In the genomic region with DNA sequence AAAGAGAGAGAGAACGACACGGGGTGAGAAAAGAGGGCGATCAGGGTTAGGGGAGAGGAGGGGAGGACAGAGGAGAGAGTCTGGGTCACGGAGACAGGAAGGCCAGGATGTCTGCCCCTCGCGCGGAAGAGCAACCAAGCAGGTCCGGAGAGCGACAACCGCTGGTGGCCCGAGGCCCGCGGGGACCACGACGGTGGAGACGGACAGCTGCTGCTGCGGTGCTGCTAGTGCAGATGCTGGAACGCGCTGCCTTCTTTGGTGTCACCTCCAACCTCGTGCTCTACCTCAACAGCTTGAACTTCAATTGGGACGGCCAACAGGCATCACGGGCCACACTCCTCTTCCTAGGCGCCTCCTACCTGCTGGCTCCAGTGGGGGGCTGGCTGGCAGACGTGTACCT, we compare ENCODE assay signal across 11 mouse cellular contexts. TPM values are rescaled to one million over a fixed set of nuclear protein-coding genes. Genes with fewer than 3 reads are reported as not detected.
DNase-seq lines count a peak whose midpoint lies in the region; ATAC-seq and TF ChIP-seq lines count a peak whose summit lies in the region.
"Had no signal": no experiment of that assay in that cellular context is flagged by ENCODE, and none has a peak within 500 bp of the region (broad histone marks: within the 10 kb centered on the region; RNA-seq: fewer than 3 reads in every experiment).

No protein-coding gene starts in this region.

- H3K4me1 ChIP-seq in kidney, embryonic 14.5 days (ENCODE audit: control insufficient read depth, insufficient read depth, low read length), result peaks cover 4% of the 10 kb centered on the region; the same call in 1 of the 2 replicates
- H3K4me1 ChIP-seq in CH12.LX (ENCODE audit: control insufficient read depth in 1 of 2, insufficient read depth in 2 of 2), result peaks cover 17 to 56% of the 10 kb centered on the region in 2 experiments
- H3K4me1 ChIP-seq in liver, embryonic 16.5 days (ENCODE audit: control insufficient read depth, low read depth, low read length), result no peaks in the 10 kb centered on the region
- H3K4me1 ChIP-seq: forebrain, embryonic 15.5 days had no signal

- dilution Hi-C loops in CH12.LX (cut with MboI; ENCODE audit: extremely low pct_ligation_motif_present, extremely low pct_unique_long_range_greater_than_20kb, low sequenced_read_pairs), result no loop called here

- no peak overlapping the region for H3K27ac ChIP-seq in kidney, embryonic 14.5 days (ENCODE audit: low read depth, low read length)
- peak overlapping the region; percentile 97 for H3K27ac ChIP-seq in CH12.LX (ENCODE audit: insufficient read depth, low read depth)
- H3K27ac ChIP-seq in liver, embryonic 16.5 days (ENCODE audit: low read length), result no peak overlapping the region
- H3K27ac ChIP-seq: forebrain, embryonic 15.5 days had no signal

- no peak overlapping the region for H3K9ac ChIP-seq in kidney, embryonic 14.5 days (ENCODE audit: low read depth, low read length)
- peak overlapping the region; percentile 74 for H3K9ac ChIP-seq in CH12.LX (ENCODE audit: insufficient read depth, low read depth)
- no peak overlapping the region for H3K9ac ChIP-seq in liver, embryonic 16.5 days (ENCODE audit: low read depth, low read length)
- H3K9ac ChIP-seq: forebrain, embryonic 15.5 days had no signal

- no peaks in the 10 kb centered on the region for H3K9me3 ChIP-seq in kidney, embryonic 14.5 days (ENCODE audit: control insufficient read depth, low read length)
- H3K9me3 ChIP-seq in CH12.LX (replicated peaks; ENCODE audit: low read length), result no peaks in the 10 kb centered on the region
- no peaks in the 10 kb centered on the region for H3K9me3 ChIP-seq in liver, embryonic 16.5 days (replicated peaks; ENCODE audit: control insufficient read depth, low read length)
- H3K9me3 ChIP-seq: forebrain, embryonic 15.5 days had no signal

- TF ChIP-seq CTCF in CH12.LX (conservative IDR thresholded peaks at IDR 0.05 in 1 of 2, IDR thresholded peaks at IDR 0.05 in 1 of 2; ENCODE audit: low read depth in 2 of 2, low read length in 2 of 2), result no peak

- 0 out of 2 replicates have a peak, but pooled peaks cover 5% of the 10 kb centered on the region for H3K27me3 ChIP-seq in kidney, embryonic 14.5 days (ENCODE audit: control insufficient read depth, insufficient read depth, low read length)
- H3K27me3 ChIP-seq in CH12.LX (replicated peaks), result no peaks in the 10 kb centered on the region
- no peaks in the 10 kb centered on the region for H3K27me3 ChIP-seq in liver, embryonic 16.5 days (ENCODE audit: control insufficient read depth, insufficient read depth, low read depth, low read length)
- H3K27me3 ChIP-seq: forebrain, embryonic 15.5 days had no signal

- H3K36me3 ChIP-seq in kidney, embryonic 14.5 days (ENCODE audit: control insufficient read depth, insufficient read depth, low read length), result no peaks in the 10 kb centered on the region
- H3K36me3 ChIP-seq in CH12.LX (replicated peaks in 1 of 2; ENCODE audit: control insufficient read depth in 1 of 2, insufficient read depth in 1 of 2, low read length in 1 of 2), result peaks cover 7 to 31% of the 10 kb centered on the region in 2 experiments
- H3K36me3 ChIP-seq in liver, embryonic 16.5 days (ENCODE audit: control insufficient read depth, insufficient read depth), result no peaks in the 10 kb centered on the region
- H3K36me3 ChIP-seq: forebrain, embryonic 15.5 days had no signal

- H3K79me2 ChIP-seq in CH12.LX (replicated peaks; ENCODE audit: control insufficient read depth, extremely low read depth, insufficient read depth, poor library complexity, severe bottlenecking), result peaks cover 28% of the 10 kb centered on the region

- peak overlapping the region; percentile 19 for H3K4me2 ChIP-seq in kidney, embryonic 14.5 days (replicated peaks; ENCODE audit: low read depth, low read length)
- peak overlapping the region; percentile 71 for H3K4me2 ChIP-seq in CH12.LX (ENCODE audit: insufficient read depth, low read depth, poor library complexity, severe bottlenecking)
- peak overlapping the region; percentile 38 for H3K4me2 ChIP-seq in liver, embryonic 16.5 days (ENCODE audit: low read depth, low read length)
- H3K4me2 ChIP-seq: forebrain, embryonic 15.5 days had no signal

- 0 out of 2 replicates have a peak, but pooled peaks have one; percentile 8 for TF ChIP-seq POLR2A in CH12.LX (IDR thresholded peaks at IDR 0.05; ENCODE audit: low read depth, low read length)

- DNase-seq in kidney, adult 9 months, result no peak
- no peak for DNase-seq in CH12.LX (ENCODE audit: extremely low read depth)
- no peak for DNase-seq in left cerebral cortex, adult 11 months (ENCODE audit: low spot score)
- DNase-seq in retina, embryonic 14.5 days (ENCODE audit: low spot score), result no peak
- DNase-seq: cerebellum, postnatal 14 days; layer of hippocampus, postnatal 36 days had no signal

- in situ Hi-C loops in CH12.LX (cut with MboI; ENCODE audit: low pct_ligation_motif_present, low pct_unique_long_range_greater_than_20kb, low sequenced_read_pairs), result loop anchor here (5.0 kb wide), 1 partner anchor 34 kb away; no protein-coding TSS in a partner anchor

- peak; percentile 51; the same call in 1 of the 2 replicates for ATAC-seq in kidney, embryonic 14.5 days (ENCODE audit: low FRiP score, low TSS enrichment)
- 0 out of 2 replicates have a peak, but pooled peaks have one; percentile 4 for ATAC-seq in common myeloid progenitor, adult 5-6 weeks (replicated peaks; ENCODE audit: low read depth, poor library complexity, severe bottlenecking)
- ATAC-seq in liver, embryonic 16.5 days (ENCODE audit: low read depth), result 0 out of 2 replicates have a peak, but pooled peaks have one; percentile 28
- ATAC-seq: forebrain, embryonic 15.5 days had no signal

- no peak for TF ChIP-seq EP300 in CH12.LX (IDR thresholded peaks at IDR 0.05; ENCODE audit: low read length)

- 29% methylated on average over 24 of the region's 24 CpGs for WGBS in kidney, embryonic 14.5 days
- WGBS in liver, embryonic 16.5 days (ENCODE audit: insufficient replicate concordance), result 35% methylated on average over 24 of the region's 24 CpGs

- 0 out of 2 replicates have a peak overlapping the region, but pooled peaks have one; percentile 6 for H3K4me3 ChIP-seq in kidney, embryonic 14.5 days (ENCODE audit: low read length)
- H3K4me3 ChIP-seq in CH12.LX (replicated peaks in 1 of 3; ENCODE audit: low read depth in 2 of 3, low read length in 2 of 3, poor library complexity in 1 of 3), result peak overlapping the region; percentile 75 to 85 (median 77)
- H3K4me3 ChIP-seq in liver, embryonic 16.5 days (ENCODE audit: low read depth, low read length), result peak overlapping the region; percentile 20
- H3K4me3 ChIP-seq: forebrain, embryonic 15.5 days; myocyte had no signal

- TF ChIP-seq RAD21 in CH12.LX (IDR thresholded peaks at IDR 0.05; ENCODE audit: low read depth, low read length), result no peak

TF ChIP-seq in CH12.LX, 34 proteins besides CTCF, POLR2A, EP300 and RAD21 (continues in another document):
- TF ChIP-seq MYC (IDR thresholded peaks at IDR 0.05; ENCODE audit: low read depth, low read length) (peak; percentile 84), USF1 (IDR thresholded peaks at IDR 0.05; ENCODE audit: low read depth, low read length) (no peak), ZNF384 (IDR thresholded peaks at IDR 0.05; ENCODE audit: low read depth, low read length) (no peak), NELFE (IDR thresholded peaks at IDR 0.05; ENCODE audit: low read depth, low read length) (0 out of 2 replicates have a peak, but pooled peaks have one; percentile 6), TBP (conservative IDR thresholded peaks at IDR 0.05; ENCODE audit: low read depth, low read length) (peak; percentile 39; the same call in 1 of the 2 replicates), UBTF (IDR thresholded peaks at IDR 0.05; ENCODE audit: low read depth, low read length) (peak; percentile 83), MAX (IDR thresholded peaks at IDR 0.05; ENCODE audit: low read length) (peak; percentile 63; the same call in 1 of the 2 replicates), SIN3A (IDR thresholded peaks at IDR 0.05; ENCODE audit: low read length) (no peak; the same call in 1 of the 2 replicates)

RNA-seq across cellular contexts. Expression of gene Slc15a3, which starts 3.4 kb away (rescaled TPM):
- polyA plus RNA-seq in kidney, embryonic 14.5 days (2014; fragmentation: Nextera tagmentation; extraction: Ambion mirVana), result 0.44 and 0.69 TPM in 2 replicates
- total RNA-seq in CH12.LX (2012; rRNA removed), result 84.5 and 86.7 TPM in 2 replicates
- 89.3 and 94.3 TPM in 2 replicates for total RNA-seq in CH12.LX (2014; rRNA removed)
- polyA plus RNA-seq in CH12.LX (2012; ENCODE audit: insufficient read length, low read depth), result 217 and 219 TPM in 2 replicates
- total RNA-seq in common myeloid progenitor, adult 5-6 weeks (2017), result 0.39 TPM in 1 of 2 replicates, not detected in the other
- polyA plus RNA-seq in liver, embryonic 16.5 days (2015; fragmentation: Nextera tagmentation; extraction: Ambion mirVana), result 1.5 and 1.8 TPM in 2 replicates

RNA-seq across cellular contexts. Expression of gene Cd6, which starts 13.1 kb away (rescaled TPM):
- polyA plus RNA-seq in kidney, embryonic 14.5 days (2014; fragmentation: Nextera tagmentation; extraction: Ambion mirVana), result 0.09 TPM in 1 of 2 replicates, not detected in the other
- 0.08 and 0.17 TPM in 2 replicates for total RNA-seq in CH12.LX (2012; rRNA removed)
- total RNA-seq in CH12.LX (2014; rRNA removed), result 0.09 and 0.15 TPM in 2 replicates
- polyA plus RNA-seq in CH12.LX (2012; ENCODE audit: insufficient read length, low read depth), result 0.73 and 1.3 TPM in 2 replicates
- total RNA-seq in common myeloid progenitor, adult 5-6 weeks (2017), result 0.46 and 0.87 TPM in 2 replicates
- polyA plus RNA-seq in liver, embryonic 16.5 days (2015; fragmentation: Nextera tagmentation; extraction: Ambion mirVana), result 0.04 TPM in 1 of 2 replicates, not detected in the other
- polyA plus RNA-seq: forebrain, embryonic 15.5 days; myocyte had no signal

RNA-seq across cellular contexts. Expression of gene Tmem132a, which starts 26.8 kb away (rescaled TPM):
- 65.2 and 71.5 TPM in 2 replicates for polyA plus RNA-seq in kidney, embryonic 14.5 days (2014; fragmentation: Nextera tagmentation; extraction: Ambion mirVana)
- total RNA-seq in CH12.LX (2012; rRNA removed) (2.0 and 2.9 TPM in 2 replicates), CH12.LX (2014; rRNA removed) (0.05 TPM in 1 of 2 replicates, not detected in the other)
- 20.2 and 22.9 TPM in 2 replicates for polyA plus RNA-seq in CH12.LX (2012; ENCODE audit: insufficient read length, low read depth)
- total RNA-seq in common myeloid progenitor, adult 5-6 weeks (2017), result 0.19 and 0.46 TPM in 2 replicates
- 2.7 and 3.1 TPM in 2 replicates for polyA plus RNA-seq in liver, embryonic 16.5 days (2015; fragmentation: Nextera tagmentation; extraction: Ambion mirVana)

RNA-seq across cellular contexts. Expression of gene Tmem109, which starts 38.9 kb away (rescaled TPM):
- polyA plus RNA-seq in kidney, embryonic 14.5 days (2014; fragmentation: Nextera tagmentation; extraction: Ambion mirVana), result 87.6 and 90.9 TPM in 2 replicates
- total RNA-seq in CH12.LX (2012; rRNA removed) (32.9 and 34.0 TPM in 2 replicates), CH12.LX (2014; rRNA removed) (14.8 and 17.9 TPM in 2 replicates)
- polyA plus RNA-seq in CH12.LX (2012; ENCODE audit: insufficient read length, low read depth), result 46.3 and 51.5 TPM in 2 replicates
- total RNA-seq in common myeloid progenitor, adult 5-6 weeks (2017), result 16.2 and 24.7 TPM in 2 replicates
- polyA plus RNA-seq in liver, embryonic 16.5 days (2015; fragmentation: Nextera tagmentation; extraction: Ambion mirVana), result 16.9 and 20.0 TPM in 2 replicates

RNA-seq across cellular contexts. Expression of gene Prpf19, which starts 52.1 kb away (rescaled TPM):
- 61.0 and 75.7 TPM in 2 replicates for polyA plus RNA-seq in kidney, embryonic 14.5 days (2014; fragmentation: Nextera tagmentation; extraction: Ambion mirVana)
- total RNA-seq in CH12.LX (2012; rRNA removed), result 115 and 153 TPM in 2 replicates
- 357 and 364 TPM in 2 replicates for total RNA-seq in CH12.LX (2014; rRNA removed)
- 244 and 355 TPM in 2 replicates for polyA plus RNA-seq in CH12.LX (2012; ENCODE audit: insufficient read length, low read depth)
- total RNA-seq in common myeloid progenitor, adult 5-6 weeks (2017), result 121 and 140 TPM in 2 replicates
- polyA plus RNA-seq in liver, embryonic 16.5 days (2015; fragmentation: Nextera tagmentation; extraction: Ambion mirVana), result 11.7 and 12.2 TPM in 2 replicates

Comparison
In these comparisons a context has a peak if more than half of its experiments do, and no peak if none do; other contexts are left out.
1. H3K4me2 ChIP-seq: peak in every context shown above with its lines; median percentile 71 in CH12.LX; 38 in liver, embryonic 16.5 days; 19 in kidney, embryonic 14.5 days.
2. H3K4me3 ChIP-seq: peak in every context shown above with its lines; median percentile 77 in CH12.LX; 20 in liver, embryonic 16.5 days; 6 in kidney, embryonic 14.5 days.
3. RNA of gene Slc15a3, which starts 3.4 kb away (polyA plus RNA-seq): 217 to 219 TPM in CH12.LX; 1.5 to 1.8 TPM in liver, embryonic 16.5 days and 0.44 to 0.69 TPM in kidney, embryonic 14.5 days; every median in the first group is over 10 times any median in the second.
4. Peak in every context shown above with its lines, with median percentiles within 50 percentile points of each other: ATAC-seq.